Mouse (Mus musculus): ENCODE data around the gene Olfr1505. TPM values are rescaled to one million over a fixed set of nuclear protein-coding genes. Genes with fewer than 3 reads are reported as not detected.

Gene Olfr1505
- total RNA-seq (2023): not detected

DNA sequence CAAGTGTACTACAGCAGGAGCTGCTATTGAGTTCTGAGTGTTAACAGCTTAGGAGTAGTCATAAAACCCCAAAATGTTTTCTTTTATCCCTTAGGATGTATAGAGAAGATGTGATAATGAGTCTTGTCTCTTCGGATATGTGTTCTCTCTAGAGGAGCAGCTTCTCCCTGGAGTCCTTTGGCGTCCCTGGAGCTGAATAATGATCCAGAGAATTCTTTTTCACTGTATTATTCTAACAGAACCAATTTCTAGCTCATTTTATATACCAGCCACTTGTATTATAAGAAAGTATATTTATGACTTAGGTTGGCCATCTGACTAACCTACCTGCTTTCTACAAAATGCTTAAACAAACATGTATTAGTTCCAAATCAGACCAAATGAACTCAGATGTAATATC is at the start of gene Olfr1505:
Gene Olfr1505 (plus strand): TSS at position 301 of the 400 bp plus-strand sequence.

DNA sequence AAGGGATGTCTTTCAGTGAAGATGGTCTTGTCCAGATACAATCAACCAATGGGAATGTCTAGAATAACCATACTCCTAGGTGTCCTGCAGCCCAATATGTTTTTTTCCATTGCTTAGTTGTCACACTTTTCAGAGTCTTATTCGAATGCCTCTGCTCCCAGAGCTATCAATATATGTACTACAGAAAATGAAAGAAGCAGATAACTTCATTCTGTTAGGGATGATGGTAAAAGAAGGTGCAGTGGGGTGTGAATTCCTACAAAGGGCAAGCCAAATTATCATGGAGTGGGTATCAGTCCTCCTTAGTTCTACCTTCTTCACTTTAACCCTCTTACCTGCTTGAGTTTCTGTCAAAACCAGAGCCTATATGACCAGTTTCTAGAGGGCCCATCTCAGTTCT is 15.5 kb upstream of the Olfr1505 start, which contains the start of gene Olfr1504:
Gene Olfr1504 (minus strand): TSS at position 101 of the 400 bp plus-strand sequence.

Other genes starting within 250 kb of the Olfr1505 start
- not detected for gene Olfr1491, start 216.3 kb upstream of the Olfr1505 start, total RNA-seq (2023)
- not detected for gene Olfr1493-ps1, start 190.3 kb upstream of the Olfr1505 start, total RNA-seq (2023)
- not detected for gene Olfr1494, start 173.8 kb upstream of the Olfr1505 start, total RNA-seq (2023)
- gene Olfr1495, start 148.9 kb upstream of the Olfr1505 start, total RNA-seq (2023): not detected
- not detected for gene Olfr1496, start 135.7 kb upstream of the Olfr1505 start, total RNA-seq (2023)
- gene Olfr1497, start 115.3 kb upstream of the Olfr1505 start, total RNA-seq (2023): not detected
- gene Olfr1499, start 94.1 kb upstream of the Olfr1505 start, total RNA-seq (2023): not detected
- gene Olfr1500, start 83.0 kb upstream of the Olfr1505 start, total RNA-seq (2023): not detected
- not detected for gene Olfr1501, start 62.8 kb upstream of the Olfr1505 start, total RNA-seq (2023)
- gene Olfr1502, start 51.7 kb upstream of the Olfr1505 start, total RNA-seq (2023): not detected
- not detected for gene Olfr1504, start 15.6 kb upstream of the Olfr1505 start, total RNA-seq (2023)